Mouse (Mus musculus): Measurements from ENCODE around the gene Mecom.

The Mecom gene

DNA sequence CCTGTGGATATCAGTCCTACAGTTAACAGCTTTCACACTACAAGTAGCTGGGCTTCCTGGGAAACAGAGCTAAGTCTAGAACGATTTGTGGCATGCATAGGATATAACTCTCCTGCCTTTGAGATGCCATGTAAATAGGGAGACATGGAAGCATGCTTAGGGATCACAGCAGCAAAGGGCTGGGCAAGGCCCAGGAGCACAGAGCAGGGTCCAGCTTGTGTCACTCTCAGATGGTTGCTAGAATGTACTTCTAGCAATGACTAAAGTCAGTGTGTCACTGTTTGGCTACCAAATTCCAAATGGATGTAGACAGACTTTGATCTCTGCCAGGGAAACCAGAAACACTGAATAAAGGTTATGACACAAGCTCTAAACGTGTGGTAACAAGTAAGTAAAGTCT is 358.5 kb downstream of the Mecom start:
- DNase-seq: no peak

DNA sequence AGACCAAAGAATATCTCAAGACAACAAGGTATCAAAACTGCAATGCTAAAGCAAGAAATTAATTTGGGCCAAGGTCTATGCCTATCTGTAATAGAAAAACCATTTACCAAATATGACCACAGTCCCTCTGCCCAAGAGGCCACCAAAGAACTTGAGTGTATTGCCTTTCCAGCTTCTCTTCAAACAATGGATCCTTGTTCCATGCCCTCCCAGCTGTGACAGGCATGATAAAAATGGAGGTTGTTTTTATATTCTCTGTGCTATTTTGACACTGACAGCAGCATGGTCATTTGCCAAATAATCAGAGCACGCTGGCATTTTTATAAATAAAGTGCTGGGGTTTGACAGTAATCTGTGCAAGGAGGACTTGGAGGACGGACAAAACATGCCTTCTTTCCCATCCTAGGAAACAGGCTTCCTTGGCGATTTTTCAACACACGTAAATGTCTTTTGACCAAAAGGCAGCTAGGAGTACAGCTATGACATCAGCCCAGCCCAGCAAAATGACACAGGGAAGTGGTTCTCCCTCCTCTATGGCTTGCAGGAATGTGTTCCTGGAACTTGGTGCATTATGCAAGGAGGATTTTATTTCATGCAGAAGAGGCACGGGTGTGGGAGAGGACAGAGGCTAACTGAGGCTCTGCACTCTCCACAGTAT is 359.9 kb downstream of the Mecom start:
- DNase-seq: no peak

DNA sequence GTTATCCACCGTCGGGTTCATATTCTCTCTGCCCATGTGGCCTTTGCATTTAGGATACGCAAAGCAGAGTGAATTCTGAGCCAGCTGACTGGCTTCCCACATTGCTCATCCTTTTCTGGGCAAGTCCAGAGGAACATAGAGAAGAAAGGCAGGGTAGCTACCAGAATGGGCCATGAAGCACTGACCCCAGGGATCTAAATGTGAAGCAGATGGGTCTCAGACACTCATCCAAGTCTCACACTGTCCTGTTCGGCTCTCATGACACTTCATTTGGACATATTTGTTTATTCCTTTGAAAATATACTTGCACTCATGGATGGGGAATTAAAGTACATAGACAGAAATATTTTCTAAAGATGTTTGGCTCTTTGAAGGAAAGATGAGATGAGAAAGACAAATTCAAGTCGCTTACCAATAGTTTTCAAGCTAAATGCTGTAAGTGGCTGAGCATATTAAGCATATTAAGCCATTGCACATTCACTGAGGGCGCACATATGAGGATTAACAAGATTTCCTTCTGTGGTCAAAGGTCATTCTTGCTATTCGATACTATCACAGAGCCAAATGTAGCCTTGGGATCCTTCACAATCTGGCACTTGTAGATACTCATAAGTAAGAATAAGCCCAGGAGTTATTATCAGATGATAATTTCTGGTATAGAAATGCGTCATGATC is 365.9 kb downstream of the Mecom start:
- no peak for DNase-seq

DNA sequence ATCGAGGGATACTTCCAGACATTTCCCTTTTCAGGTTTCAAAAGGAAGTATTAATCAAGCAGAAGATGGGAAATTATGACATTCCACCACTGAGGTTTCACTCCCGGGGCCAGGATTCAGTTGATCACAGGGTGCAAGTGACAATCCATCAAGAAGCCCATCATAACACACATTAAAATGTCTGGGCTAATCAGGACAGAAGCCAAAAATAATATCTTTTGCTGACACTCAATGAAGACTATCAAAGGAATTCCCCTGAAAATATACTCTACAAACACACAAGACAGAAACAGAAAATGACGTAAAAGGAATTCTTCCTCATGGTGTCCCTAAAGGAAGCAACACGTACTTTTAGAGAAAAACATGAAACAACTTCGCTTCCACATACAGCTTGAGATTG is 371.2 kb downstream of the Mecom start:
- no peak for DNase-seq

DNA sequence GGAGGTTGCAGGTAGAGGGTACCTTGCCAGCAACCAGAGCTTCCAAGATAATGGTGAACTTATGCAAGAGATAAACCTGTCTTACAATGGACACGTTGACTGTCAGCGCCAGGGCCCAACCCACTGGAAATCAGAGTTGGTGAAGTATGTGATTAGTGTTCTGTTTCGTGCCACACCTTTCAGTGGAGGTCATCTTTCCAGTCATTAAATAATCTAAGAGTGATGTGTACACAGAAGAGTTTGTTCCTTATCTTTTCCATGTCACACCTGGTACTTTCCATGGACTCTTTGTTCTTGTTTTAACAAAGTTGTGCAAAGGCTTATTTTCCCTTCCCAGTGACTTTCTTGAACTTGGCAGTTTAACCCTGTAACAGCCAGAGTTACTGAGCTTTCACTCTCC is 374.0 kb downstream of the Mecom start:
- no peak for DNase-seq

DNA sequence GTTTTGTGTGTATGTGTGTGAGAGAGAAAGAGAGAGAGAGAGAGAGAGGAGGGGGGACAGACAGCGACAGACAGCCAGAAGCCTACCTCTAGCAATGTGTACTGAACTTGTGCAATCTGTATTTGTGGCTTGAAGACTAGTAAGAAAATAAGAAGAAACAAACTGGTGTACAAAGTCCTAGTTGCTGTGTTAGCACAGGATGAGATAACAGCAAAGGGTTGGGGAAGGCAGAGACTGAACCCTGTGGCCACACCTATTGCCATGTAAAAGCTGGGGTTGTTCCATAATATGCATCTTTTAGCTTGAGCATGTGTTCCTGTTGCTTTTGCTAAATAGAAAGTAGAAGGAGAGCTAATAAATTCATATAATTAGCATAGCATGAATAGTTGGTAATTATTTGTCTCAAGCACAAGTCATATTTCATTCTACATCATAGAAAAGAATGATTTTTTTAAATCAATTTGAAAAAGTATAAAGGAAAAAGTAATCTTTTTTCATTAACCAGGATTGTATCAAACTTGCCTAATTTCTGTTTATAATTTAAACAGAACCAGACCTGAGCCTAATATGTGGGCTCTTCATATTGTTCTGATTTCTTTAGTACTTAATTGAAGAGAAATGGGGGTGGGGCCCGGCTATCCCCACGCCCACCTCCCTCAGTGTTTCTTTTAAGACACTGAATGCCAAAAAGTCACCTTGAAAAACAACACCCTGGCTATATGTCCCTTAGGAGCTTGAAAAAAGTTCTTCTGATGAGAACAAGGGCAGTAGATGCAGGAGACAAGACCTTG is 379.2 kb downstream of the Mecom start:
- no peak for DNase-seq

DNA sequence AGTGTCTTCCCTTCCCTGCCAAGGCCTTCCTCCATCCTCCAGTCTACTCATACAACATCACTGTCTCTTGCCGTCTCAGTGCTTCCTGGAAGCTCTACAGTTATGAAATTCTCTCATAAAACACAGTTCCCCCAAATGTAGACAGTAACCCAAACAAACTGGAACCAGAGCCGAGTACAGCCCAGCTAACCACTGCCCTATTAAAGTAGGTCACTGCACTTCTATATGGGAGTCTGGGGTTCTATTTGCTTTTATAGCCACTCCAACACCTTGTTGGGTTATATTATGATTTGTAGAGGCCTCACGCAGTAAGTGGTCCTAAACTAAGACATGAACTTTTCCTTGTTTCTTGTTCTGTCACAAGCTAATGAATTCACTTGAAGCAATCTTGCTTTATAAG is 380.8 kb downstream of the Mecom start:
- no peak for DNase-seq

DNA sequence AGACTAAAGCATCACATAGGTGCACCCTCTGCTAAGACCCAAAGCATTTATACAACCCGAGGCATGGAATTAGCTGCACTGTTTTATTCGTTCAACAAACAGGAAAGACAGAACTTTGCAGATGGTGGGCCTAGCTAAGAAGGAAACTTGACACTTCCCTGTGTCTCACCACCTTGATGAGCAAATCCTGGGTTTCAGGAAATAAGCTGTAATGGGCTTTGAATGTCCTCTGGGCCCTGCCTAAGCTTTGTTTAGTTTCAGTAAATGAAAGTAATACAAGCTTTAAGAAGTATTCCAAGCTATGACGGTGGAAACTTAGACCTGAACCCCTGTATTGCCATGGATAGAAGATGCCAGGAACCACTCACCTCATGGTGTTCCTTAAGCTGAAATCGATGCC is 383.0 kb downstream of the Mecom start:
- no peak for DNase-seq

DNA sequence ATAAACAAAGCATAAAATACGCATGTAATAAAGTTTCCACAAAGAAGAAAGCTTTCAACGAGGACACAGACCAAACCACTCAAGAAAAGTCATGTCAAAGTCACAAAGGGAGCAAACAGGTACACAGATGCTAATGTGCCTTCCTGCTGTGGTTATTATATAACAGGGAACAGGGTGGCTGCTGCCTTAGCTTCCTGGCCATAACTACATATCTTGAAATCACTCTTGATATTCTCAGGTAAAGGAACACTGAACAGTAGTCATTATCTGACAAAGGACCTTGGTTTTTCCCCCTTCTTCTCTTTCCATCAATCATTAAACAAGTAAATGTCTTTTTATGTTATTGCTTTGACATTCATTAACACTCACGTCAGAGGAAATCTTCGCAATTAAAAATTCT is 384.4 kb downstream of the Mecom start:
- DNase-seq: no peak

DNA sequence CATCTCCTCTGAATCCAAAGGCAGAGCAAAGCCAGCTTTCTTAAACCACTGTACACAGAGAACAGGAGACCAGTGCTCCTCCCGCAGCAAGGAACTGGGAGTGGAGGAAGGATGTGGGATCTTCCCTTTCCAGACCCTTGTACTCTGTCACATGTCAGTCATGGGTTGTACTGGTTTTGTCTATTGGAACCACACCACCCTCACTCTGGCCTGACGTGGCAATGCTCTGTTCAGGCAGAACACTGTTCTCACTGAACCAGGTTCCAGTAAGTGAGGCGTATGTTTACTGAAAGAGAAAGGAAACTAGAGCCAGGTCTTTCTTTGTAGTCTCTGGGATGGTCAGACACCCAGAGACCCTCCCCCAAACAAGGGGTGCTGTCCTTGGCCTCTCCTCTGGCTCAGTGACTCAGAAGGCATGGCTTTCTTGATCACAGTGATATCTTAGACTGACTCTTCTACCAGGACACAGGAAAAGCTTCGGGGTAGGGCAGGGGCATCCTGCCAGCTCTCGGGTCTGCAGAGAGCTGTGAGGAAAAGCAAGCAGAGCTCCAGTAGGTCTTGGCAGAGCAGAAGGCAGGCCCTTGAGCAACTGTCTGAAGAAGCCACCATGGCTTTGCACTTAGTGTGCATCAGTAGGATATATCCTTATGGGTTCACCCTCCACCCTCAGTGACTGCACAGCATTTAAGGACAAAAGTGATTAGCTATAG is 386.7 kb downstream of the Mecom start:
- no peak for DNase-seq

DNA sequence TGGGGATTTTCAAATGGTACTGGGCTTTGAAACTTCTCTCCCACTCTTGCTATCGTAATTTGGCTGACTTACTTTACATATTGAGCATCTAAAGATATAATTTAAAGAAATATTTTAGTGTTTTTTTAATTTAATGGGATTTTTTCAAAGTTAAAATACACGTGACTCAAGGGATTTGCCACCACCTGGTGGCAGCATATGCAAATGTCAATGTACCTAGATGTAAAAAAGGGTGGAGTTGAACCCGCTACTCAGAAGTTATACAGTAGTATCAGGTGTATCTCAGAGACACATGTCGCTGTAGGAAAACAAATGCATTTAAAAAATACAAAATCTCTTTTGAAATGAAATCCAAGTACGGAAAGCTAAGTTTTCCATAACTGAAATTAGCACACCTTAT is 387.5 kb downstream of the Mecom start:
- no peak for DNase-seq

DNA sequence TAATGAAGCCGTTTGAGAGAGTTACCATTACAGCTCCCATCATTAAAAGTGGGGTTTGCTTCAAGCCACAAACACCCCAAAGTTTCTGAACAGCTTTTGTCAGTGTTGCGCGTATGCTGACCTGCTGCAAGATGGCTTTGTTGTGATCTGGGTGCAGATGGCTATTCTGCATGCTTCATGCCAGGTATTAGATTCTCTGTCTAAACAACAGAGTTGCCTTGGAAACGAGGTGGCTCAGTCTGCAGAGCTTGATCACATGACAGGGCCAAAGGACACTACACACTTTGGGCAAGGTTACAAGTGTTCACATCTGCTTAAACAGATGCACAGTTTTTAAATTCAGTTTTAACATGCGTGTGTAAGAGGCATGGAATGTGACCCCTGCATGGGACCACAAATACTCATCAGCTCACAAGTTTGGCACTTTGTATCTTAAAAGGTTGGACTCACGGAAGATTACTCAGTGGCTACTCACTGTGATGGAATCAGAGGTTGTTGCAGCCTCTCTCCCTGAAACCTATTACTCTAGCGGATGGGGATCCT is 390.6 kb downstream of the Mecom start:
- no peak for DNase-seq

DNA sequence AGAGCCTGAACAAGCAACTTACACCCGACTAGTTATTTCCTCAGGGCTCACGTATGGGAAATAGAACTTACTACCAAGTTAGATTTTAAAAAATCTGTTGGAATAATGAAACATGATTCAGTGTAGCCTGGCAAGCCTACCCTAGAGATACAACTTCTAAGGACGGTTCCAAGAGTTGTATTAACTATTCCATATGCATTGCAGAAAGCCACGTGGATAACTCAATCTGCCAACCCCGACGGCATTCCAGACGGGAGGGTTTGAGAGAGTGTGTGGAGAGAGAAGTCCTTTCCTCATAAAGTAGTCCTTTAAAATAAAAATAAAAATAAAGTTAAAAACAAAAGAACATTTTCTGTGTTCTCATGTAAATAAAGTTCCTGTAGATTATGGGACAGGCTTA is 393.4 kb downstream of the Mecom start:
- no peak for DNase-seq

DNA sequence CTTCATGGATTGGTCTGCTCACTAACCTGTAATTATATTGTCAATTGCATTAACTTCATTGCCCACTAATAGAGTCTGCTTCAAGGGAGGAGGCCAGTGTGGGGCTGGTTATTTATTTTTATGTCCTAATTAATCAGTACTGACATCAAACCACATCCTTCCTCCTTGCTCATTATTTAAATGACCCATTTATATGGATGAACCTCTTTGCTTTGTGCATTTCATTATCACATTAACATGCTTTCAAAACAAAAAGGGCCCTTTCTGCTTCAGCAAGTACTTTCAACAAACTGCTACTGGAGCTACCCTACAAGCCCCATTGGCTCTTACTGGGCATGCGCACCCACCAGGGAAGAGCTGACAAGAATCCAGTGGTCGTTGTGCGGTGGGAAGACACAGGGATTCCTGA is 393.9 kb downstream of the Mecom start:
- DNase-seq: no peak

DNA sequence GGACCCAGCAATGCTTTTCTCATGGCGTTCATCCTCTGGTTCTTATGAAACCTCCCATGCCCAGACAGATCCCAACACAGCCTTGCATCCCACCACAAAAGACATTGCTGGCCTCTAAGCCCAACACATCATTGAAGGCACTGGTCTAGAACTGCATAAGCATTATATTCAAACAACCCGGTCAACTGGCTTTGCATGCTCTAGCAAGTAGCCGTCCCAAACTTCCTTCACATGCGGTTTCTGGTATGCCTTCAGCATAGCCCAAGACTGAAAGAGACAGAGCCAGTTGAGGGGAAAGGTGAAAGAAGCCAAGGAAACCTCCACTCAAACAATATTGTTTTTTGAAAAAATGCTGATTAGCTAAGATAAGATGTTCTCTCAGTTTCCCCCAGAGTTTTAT is 397.7 kb downstream of the Mecom start:
- DNase-seq: no peak

DNA sequence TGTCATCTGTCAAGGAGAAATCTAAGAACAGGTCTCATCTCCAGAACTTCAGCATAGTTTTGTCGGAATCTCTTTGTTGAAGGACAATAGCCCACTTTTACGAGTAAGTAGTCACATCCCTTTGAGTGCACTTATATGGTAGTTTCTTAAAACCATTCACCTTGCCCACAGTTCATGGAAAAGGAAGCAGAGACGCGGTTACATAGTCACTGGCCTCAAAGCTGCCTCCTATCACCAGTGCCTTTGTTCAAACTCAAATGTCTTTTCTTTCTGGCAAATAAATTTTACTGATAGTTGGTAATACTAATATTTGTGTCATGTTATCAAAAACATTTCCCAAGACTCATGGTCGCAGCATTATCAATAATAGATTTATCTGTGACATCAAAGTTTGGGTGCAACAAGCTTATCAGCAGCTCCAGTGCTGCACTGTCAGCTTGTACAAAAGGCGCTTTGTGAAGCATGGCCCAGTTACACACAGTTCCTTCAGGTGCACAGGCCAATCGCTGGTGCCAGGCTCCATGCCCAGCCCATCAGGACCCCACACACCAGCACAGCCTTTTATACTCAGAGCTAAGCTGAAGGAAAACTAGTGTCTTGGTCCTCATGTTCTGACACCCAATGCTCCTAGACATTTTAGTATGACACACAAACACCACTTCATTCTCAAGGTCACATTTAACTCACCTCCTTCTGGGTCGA is 399.3 kb downstream of the Mecom start:
- no peak for DNase-seq

DNA sequence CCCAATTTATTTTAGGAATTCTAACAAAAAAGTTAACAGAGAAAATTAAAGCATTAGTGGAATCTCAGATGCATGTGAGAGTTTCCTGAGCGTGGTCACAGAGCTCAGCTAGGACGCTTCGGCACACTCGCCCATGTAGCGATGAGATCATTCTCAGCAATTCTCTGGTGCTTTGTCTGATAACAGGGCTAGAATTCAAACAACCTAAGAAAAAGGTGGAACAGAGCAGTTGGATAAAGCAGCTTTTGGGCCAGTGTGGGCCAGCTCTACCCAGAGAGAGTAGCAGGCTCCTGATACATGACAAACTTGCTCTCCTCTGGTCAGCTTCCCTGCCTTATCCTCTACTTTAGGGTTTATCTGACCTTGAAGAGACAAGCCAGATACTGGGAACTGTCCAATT is 402.8 kb downstream of the Mecom start:
- no peak for DNase-seq

DNA sequence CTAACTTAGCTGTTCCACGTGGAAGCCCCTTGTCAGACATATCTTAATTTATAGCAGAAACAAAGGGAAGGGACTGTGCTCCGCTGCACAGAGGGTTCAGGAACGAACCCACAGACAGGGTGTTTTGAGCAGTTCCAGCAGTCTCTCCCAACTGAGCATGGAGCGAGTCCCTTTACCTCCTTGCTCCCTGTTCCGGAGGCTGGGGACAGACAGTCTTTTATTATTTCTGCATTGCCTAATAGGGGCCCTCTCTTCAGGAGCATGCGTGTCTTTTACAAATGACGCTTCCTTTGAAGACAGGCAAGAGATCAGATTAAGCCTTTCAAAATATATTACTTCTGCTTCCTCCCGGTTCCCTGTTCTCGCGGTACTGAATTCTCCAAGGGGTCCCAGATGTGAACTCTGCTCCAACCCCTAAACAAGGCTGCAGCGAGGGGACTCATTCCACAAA is 403.8 kb downstream of the Mecom start:
- no peak for DNase-seq

DNA sequence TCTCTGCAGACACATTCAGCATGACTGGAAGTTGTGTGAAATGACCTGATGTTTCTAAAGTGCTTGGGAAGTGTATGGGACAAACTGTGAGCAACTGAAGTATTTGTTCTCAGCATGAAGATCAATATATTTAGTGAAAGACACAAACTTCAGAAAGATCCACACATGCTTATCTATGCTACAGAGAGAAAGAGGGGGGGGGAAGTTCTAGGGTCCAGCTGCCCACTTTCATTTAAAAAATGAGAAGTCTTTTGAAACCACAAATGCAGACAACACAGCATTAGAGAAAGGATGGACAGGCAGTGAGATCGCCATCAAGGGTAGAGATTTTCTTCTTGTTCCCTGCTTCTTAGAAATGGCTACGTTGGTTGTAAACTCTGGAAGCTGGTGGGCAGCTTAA is 404.4 kb downstream of the Mecom start:
- no peak for DNase-seq

DNA sequence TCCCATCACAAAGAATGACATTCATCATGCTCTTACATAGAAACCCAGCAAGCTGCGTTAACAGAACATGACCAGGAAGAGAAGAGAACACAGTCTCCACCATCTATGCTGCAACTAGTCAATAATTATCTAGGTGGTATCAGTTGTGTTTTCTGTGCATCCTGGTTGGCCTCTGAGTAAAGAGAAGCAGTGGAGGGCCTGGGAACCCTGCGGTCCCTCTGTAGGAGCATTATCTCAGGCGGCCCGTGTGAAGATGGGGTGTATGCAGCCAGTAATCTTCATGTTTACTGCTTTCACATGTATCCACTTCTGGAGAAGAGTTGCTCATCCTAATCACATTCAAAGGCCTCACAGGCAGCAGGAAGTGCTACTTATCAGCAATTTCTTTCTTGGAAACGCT is 407.5 kb downstream of the Mecom start:
- DNase-seq: no peak

DNA sequence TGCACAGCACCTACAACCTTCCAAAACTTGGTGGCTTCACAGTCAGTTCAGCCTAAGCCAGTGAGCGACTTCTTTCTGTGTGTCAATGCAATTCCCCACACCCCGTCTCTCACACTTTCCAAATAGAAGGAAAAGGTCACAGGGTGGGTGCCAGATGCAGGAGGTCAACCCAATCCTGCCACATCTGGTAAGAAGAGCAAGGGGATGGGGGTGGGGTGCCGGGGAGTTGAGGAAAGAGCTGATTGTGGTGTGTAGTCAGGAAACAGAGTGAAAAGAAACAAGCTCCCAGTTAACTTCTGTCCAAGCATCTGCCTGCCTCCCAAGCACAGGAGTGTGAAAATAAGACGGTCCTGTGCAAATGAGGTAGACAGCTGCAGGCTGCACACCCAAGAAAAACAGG is 408.1 kb downstream of the Mecom start:
- no peak for DNase-seq

DNA sequence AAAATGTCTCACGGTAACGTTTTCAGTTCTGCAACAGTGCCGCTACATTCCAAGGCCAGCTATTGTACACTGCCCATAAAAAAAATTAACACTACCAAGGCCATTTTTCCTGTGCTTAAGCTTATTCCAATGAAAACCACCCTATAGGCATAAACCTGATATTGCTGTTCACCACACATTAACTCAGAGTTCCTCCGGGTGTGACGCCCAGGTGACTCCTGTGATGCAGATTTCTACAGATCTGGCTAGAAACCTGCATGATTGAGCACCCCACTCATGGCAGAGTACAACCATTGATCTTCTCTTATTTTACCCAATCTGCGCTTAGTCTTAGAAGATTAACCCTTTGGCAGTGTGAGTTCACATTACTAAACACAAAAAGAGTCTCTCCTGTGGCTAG is 409.2 kb downstream of the Mecom start:
- no peak for DNase-seq

DNA sequence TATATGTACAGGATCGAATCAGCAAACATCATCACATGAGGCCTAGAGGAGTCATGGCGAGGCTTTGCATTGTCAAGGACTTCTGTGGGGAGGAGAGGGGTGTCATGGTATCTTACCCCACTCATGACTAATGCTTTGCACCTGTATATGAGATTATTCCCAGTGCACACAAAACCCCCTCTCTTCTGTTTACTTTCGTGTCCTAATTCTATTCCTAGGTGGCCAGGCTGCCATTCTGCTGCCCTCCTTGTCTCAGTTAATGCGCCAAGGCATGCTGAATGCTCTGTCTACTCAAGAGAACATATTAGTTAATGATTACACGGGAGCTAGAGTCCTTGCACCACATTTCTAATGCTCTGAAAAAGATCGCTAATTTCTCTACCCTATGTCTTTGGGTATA is 412.0 kb downstream of the Mecom start:
- DNase-seq: no peak
